Mouse (Mus musculus) embryo, embryonic 11.5 days (tissue): ENCODE measurements around the gene Rhd.

Source experiments
- DNase-seq: peaks from one replicate; pipeline ENCODE4 v3.0.0-alpha.2; 2012; ENCODE audit warnings: low read depth, low spot score

Rhd gene

DNA sequence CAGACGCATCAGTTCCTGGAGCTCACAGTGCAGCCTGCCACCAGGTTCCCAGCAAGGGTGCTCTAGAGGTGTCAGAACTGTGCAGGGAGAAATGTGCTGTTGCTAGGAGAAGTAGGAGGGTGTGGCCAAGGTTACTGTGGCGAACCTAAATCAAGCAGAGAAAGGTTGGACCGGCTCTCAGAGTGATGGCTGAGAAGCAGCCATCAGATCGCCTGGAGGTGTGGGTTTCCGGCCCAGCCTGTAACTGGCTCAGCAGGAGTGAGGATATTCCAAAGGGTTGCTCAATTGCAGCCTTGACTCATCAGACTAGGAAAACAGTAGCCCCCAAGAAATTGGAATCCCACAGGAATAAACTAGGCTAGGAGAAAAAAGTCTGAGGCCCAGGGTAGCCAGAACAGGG, 7.8 kb upstream of the Rhd start:
- no peak for DNase-seq

DNA sequence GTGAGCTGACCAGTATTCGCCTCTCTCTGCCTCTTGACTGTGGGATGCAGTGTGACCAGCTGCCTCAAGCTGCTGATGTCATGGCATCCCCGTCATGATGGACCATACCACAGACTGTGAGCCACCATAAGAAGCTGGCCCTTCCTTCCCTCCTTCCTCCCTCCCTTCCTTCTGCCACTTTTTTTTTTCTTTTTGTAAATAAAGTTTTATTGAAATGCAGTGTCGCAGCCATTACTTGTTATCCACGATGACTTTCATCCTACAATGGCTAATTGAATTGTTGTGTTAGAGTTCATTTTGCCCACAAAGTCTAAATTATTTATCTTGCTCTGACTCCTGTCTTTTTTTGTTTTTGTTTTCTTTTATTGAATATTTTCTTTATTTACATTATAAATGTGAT, 5.8 kb upstream of the Rhd start:
- DNase-seq: no peak

DNA sequence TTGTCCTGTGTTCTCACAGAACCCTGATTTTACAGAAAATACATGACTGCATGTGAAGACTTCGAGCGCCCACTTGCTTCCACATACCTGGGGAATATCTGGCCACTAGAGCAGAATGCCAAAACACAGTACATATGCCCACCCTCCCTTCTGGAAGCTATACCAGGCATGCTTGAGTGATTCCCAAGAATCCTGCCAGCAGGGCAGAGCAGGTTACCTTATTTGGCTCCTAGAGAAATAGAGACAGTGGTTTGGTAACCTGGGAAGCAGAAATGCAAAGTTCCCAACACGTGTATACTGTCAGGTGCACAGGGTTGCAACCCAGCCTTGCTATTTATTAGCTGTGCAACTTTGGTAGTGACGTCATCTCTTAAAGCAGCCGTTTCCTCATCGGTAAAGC, 2.5 kb upstream of the Rhd start:
- DNase-seq: no peak

DNA sequence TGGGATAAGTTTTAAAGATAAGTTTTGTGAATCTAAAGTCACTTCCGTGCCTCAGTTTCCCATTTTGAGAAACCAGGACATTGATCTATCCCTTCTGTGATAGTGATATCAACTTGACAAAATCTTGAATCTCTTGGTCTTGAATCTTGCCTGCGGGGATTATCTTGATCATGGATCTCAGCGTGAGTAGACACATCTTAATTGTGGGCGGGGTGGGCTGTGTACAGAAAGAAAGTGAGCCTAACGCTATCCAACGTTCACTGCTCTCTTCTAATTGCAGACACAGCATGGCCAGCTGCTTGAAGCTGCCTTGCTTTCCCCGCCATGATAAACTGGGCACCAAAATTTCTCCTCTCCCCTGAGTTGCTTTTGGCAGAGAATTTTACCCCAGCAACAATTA, 1.3 kb upstream of the Rhd start:
- DNase-seq: no peak

DNA sequence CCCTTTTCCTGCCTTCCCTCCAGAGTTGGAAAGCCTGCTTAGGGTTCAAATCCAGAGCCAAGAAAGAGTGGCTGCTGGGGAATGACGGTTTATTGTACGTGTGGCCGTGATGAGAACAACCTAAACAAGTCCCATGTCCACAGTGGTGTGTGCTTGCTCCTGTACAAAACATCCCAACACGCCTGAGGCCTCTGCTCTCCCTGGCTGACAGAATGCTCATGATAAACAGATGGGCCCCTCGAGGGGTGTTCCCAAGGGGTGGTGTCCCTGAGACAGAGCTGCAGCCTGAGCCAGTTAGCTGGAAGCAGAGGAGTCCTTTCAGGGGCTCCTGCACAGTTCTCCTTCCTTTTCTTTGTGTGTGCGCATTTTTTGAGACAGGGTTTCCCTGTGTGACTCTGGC, 1.0 kb downstream of the Rhd start:
- no peak for DNase-seq

DNA sequence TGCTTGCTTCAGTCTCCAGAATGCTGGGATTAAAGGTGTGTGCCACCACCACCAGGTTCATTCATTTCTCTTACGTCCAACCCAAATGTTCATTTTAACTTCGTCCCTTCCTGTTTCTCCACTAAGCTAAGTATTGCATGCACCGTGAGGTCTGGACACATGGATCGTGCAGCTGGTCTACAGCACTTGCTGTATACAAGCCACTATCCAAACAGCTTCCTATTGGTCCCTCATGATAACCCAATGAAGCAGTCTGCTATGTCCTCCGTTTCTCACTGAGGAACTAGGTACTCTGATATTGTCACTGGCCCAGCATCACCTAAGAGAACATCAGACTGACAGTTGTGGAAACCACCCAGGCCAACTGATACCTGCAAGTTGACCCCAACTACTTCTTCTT, 1.5 kb downstream of the Rhd start:
- no peak for DNase-seq

DNA sequence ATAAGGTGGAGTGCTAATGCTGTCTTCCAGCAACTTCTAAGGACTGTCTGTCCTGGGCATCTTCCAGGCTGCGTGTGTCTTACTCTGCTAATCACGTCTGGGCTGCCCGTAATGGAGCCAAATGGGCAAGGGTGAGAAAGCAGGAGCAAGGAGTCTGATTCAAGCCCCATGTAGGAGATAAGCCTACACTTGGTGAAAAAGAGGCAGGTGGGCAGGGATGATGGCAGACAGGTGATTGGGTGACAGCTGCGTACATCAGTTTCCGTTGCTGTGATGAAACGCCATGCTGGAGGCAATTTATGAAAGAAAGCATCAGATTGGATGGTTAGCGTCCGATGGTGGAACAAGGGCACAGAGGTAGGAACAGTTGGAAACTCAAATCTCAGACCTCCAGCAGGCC, 2.9 kb downstream of the Rhd start:
- no peak for DNase-seq

DNA sequence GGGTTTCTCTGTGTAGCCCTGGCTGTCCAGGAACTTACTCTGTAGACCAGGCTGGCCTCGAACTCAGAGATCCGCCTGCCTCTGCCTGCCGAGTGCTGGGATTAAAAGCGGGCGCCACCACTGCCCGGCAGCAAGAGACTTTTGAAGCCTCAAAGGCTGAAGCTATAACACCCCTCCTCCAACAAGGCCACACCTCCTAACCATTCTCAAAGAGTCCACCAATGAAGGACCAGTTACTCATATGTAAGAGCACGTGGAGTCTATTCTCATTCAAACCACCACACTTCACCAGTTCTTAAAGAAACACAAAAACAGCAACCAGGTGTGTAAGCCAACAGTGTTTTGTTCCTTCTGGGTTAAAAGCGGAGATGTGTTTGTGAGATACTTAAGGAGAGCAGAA, 3.3 kb downstream of the Rhd start:
- DNase-seq: no peak

DNA sequence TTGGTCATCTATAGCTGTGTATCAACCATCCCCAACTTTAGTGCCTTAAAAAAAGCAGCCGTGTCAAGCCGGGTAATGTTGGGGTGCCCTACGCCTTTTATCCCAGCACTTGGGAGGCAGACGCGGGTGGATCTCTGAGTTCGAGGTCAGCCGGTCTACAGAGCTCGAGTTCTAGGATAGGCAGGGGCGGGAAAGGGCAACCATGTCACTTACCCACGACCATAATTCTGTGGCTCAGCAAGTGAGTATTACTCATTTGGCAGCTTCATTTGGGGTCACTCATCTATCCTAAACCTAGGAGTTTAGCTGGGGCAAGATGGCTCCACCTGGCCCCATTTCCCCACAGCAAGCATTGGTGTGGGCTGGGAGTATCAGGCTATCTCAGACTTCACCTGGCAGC, 3.7 kb downstream of the Rhd start:
- DNase-seq: no peak

DNA sequence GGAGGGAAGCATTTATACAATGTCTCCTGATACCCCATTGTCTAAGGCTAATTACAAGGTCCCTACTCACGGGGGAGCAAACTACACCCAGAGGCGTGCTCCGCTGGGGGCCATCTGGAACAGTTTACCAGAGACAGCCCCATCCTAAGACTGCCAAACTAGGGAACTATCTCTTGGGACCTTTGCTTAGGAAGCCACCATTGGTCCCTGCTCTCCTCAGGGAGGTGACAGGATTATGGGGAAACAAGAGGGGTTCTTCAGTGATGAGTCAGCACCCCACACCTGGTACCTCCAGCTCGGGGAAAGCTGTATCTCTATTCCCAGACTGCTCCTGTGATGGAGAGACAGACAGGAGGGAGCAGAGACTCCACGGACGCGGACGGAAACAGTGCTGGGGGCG, 4.2 kb downstream of the Rhd start:
- no peak for DNase-seq

DNA sequence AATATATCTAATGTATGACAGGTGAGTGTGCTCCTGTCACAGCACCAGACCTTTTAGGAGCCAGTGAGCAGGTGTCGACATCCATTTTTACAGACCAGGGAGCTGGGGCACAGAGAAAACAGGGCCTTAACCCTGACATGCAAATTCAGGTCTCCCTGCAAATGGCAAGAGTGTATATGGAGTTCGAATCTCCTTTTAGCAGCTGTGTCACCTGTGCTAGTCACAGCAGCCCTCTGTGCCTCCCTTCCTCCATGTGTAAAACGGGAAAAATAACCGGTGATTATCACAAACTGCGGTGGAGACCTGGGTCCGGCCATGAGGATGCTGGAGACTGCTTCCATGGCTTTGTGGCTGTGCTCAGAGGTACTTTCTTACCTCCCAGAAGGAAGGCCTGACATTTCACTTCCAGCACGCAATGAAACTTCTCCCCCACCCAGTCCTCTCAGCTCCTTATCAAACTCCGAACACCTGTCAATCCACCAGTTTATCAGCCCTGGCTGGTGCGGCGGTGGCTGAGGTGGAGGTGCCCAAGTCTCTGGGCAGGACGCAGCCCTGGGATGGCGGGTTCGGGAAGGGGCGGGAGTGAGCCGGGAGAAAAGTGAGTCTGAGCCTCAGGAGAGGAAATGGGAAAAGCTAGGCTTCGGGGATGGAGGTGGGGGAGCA, 4.9 kb downstream of the Rhd start:
- DNase-seq: no peak

DNA sequence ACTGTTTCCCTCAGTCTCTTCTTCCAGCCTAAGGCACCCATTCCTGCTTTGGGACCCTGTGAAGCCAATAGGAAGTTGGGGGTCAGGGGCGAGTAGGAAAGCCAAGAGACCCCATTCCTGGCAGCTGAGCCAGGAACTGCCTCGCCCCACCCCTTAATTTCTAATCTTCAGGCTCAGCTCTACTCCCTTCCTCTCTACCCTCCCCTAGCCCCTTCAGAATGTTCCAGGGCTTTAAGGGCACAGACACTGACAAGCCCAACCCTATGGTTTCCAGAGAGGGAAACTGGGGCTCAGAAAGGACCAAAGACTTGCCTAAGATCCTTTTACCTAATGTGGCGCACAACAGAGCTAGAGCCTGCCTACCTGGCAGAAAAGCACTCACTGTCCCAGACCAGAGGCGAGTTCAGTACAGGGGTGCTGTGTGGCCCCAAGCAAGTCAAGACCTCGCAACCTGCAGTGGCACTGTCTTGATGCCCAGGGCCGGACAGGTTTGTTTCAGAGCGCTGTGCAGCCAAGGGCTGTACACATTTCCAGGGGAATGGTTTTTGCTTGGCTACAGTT, 5.6 kb downstream of the Rhd start:
- DNase-seq: no peak

DNA sequence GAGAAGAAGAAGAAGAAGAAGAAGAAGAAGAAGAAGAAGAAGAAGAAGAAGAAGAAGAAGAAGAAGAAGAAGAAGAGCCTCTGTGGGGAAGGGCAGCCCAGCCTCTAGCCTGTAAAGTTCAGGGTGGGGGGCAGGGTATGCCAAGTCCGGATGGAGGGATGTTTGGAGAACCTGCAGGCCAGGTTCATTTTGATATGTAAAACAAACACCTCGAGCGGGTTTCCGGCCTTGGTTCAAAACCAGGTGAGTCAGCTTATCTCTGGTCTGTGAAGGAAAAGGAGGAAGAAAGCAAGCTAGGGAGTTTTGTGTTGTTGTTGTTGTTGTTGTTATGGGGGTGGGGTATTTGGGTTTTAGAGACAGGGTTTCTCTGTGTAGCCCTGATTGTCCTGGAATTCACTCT, 7.1 kb downstream of the Rhd start:
- DNase-seq: no peak

DNA sequence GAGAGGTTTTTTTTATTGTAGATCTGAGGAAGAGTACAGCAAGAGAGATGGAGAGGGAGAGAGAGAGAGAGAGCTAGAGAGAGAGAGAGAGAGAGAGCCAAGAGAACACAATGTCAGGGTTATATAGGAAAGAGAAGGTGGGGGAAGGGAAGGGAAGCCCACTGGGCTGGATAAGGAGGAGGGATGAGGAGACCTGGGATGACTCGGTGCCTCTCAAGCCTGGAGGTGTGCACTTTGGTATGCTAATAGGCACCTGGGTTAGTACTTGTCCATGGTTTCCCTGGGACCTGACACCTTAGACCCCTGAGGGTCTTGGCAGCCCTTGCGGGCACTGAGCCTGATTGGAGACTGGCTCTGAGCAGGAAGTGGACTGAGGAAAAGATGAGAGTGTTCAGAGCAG, 7.6 kb downstream of the Rhd start:
- DNase-seq: no peak

DNA sequence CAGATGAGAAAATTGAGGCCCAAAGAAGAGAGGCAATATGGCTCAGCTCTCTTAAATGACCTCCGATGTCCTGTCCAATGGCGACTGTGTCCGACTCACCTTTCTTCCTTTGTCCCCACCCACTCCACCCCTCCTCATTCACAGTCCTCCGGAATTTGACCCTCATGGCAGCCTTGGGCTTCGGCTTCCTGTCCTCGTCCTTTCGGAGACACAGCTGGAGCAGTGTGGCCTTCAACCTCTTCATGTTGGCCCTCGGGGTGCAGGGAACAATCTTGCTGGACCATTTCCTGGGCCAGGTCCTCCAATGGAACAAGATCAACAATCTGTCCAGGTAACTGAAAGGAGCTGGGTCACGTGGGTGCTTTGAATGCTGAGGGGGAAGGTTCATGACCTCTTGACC, 11.8 kb downstream of the Rhd start:
- no peak for DNase-seq

DNA sequence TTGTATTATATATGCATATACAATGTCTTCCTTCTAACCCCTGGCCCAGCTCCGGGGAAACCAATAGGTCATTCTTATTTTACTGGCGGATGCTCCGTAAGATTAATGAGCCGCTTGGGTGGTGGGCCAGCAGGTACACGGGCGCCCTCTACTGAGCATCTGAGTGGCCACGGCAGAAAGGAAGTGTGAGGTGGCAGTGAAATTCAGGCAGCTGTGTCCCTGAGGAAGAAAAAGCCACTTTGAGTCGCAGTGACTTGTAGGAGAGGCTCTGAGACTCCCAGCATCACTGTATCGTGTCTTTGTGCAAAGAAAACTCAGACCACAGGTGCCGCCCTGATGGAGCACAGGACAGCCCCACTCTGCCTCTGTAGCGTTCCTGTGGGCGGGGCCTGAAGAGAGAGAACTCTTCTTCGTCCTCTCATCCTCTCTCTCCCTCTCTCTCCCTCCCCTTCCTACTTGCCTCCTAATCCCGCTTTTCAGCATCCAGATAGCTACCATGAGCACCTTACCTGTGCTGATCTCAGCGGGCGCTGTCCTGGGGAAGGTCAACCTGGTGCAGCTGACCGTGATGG, 15.2 kb downstream of the Rhd start:
- peak; percentile 47 for DNase-seq

DNA sequence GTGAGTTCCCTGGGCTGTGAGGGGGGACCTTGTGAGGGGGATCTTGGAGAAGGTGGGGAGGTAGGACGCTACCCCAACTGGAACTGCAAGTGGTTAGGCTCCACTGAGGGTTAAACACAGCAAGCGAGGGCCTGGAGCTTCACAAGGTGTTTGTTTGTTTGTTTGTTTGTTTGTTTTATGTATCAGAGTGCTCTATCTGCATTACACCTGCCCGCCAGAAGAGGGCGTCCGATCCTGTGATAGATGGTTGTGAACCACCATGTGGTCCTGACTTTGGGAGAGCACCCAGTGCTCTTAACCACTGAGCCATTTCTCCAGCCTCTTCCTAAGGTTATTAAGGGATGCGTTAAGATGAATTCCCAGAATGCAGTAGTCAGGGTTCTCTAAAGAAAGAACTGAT, 15.7 kb downstream of the Rhd start:
- DNase-seq: no peak

DNA sequence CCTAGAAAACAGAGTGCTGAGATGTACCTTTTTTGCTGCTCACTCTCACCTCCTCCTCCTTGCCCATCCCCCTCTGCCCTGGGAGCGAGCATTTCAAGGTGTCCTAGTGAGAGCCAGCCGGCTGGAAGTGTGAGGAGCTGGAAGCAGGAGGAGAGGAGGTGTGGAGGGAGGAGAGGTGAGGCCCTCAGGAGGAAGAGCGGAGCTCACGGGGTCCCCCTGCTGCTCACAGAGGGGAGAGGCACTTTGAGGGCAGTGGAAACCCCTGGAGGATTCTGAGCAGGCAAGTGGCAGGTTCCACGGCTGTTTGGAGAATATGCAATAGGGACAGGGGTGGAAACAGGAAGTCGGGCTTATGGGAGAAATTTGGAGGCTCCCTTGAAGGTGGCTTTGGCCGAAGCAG, 18.9 kb downstream of the Rhd start:
- DNase-seq: peak; percentile 24

DNA sequence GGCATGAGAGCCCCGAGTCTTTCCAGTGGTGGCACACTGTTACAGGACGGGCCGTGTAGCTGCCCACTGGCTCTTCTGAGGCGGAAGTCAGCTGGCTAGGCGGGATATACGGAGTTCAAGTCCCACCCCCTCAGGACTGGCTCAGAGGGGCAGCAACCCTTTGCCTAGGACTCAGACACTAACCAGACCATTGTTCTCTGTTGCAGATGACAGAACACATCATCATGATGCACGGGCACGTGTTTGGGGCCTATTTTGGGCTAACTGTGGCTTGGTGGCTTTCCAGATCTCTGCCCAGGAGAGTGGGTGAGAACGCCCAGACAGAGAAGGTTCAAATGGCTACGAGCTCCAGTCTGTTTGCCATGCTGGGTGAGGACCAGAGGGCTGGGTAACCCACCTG, 19.5 kb downstream of the Rhd start:
- DNase-seq: no peak

DNA sequence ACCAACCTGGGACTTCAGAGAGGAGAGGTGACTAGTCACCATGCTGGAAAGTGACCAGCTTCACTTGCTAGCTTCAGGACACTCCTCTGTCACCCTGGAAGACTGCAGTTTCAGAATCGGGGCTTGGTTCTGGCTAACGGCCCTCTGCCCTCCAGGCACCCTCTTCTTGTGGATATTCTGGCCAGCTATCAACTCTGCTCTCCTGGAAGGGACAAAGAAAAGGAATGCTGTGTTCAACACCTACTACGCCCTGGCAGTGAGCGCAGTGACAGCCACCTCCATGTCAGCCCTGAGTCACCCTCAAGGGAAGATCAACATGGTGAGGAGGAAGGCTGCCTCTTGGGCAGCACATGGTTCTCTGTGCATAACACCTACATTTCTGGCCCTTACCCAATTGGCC, 20.0 kb downstream of the Rhd start:
- DNase-seq: no peak

DNA sequence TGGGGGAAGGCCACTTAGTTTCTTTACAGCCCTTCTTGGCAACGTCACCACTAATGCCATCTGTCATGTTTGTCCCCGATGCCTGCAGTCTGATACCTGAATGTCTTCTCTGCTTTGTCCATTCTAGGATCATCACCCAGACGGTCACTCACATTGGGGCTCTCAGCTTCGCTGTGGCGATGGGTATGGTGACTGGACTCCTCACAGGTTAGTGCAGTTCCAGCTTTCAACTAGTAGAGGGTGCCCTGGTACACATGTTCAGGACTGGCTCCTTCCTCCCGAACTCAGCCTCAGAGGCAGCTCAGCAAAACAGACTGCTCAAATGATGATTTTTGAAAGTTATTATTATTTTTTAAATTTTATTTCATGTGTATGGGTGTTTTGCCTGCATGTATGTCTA, 27.8 kb downstream of the Rhd start:
- no peak for DNase-seq

DNA sequence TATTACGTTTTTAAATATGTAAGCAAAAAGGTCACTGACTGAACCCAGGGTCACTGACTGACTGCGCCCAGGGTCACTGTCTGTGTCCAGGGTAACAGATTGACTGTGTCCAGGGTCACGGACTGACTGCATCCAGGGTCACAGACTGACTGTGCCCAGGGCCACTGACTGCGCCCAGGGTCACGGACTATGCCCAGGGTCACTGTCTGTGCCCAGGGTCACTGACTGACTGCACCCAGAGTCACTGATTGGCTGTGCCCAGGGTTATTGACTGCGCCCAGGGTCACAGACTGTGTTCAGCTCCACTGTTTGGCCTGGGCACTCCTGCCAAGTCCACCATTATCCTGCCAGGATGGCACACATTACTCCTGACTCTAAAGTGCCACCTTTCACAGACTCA, 32.9 kb downstream of the Rhd start:
- DNase-seq: no peak

DNA sequence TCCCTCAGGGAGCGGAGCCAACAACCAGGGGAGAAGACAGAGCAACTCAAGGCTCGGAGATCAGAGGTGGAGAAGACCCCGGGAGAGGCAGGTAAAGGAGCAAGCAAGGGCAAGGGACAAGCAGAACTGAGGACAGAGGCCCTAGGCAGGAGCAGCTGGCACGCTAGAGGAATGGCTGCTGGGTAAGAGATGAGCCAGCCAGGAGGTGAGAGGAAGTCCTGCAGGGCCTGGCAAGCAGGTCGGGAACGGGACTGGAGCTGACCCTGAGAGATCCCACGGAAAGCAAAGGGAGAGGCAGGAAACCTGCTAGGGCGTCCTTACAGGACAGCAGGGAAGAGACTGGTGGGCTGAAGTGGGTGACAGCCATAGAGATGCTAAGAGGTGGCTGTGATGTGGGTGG, 36.8 kb downstream of the Rhd start:
- DNase-seq: no peak

DNA sequence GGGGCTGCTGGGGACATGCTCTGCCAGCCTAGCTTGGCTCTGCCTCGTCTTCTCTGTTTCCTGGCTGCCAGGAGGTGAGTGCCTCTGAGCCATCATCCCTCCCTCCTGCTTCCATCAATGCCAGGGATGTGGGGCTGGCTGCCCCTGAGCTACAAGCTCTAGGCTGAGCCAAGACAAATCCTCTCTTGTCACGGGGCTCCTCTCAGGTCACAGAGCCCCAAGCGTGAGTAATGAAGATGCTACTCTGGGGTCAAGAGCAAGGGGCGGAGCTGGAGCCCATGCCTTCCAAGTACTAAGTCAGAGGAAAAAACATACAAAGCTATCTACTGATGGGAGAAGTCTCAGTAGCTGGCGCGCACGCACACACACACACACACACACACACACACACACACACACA, 38.7 kb downstream of the Rhd start:
- DNase-seq: no peak
